Mouse (Mus musculus): ENCODE data around the gene Olfr521.
"Not testable (repeated sequence)": the region's sequence is repeated elsewhere in the genome, so short reads cannot be mapped to it uniquely, and the experiment has no call there.

- TF ChIP-seq CTCF (IDR thresholded peaks at IDR 0.05; ENCODE audit: control insufficient read depth, insufficient read depth, insufficient read length); USF1 (IDR thresholded peaks at IDR 0.05; ENCODE audit: low read depth); MAX (IDR thresholded peaks at IDR 0.05); CEBPB (IDR thresholded peaks at IDR 0.05; ENCODE audit: low read depth); MYOG (IDR thresholded peaks at IDR 0.05; ENCODE audit: control insufficient read depth, extremely low read depth, insufficient read length): not testable (repeated sequence)
These were observed 54.9 kb downstream of the Olfr521 start for GRCm38 (mm10) chr7:99818181-99818725.
